Mouse (Mus musculus) forebrain, postnatal 0 days (tissue): ENCODE results near the gene Siae. TPM values are rescaled to one million over a fixed set of nuclear protein-coding genes. Genes with fewer than 3 reads are reported as not detected.

Experiments used
- ATAC-seq: fragments of 200-750 bp; cut with Nextera tagmentation; 2 replicates; pipeline ENCODE4 v1.8.0; 2017; ENCODE audit warnings: mild to moderate bottlenecking, moderate library complexity
- DNase-seq: peaks from one replicate; pipeline ENCODE4 v3.0.0-alpha.2; 2015
- H3K27ac ChIP-seq: fragments of 300-500 bp; sonication (generic); 2 replicates; pipeline ENCODE4 v1.5.1; 2014; ENCODE audit warnings: low read depth, mild to moderate bottlenecking, antibody characterized with exemption, low read length, moderate library complexity, mixed read lengths
- H3K27me3 ChIP-seq: fragments of 300-500 bp; sonication (generic); 2 replicates; pipeline ENCODE4 v1.6.1; 2014; ENCODE audit warnings: mild to moderate bottlenecking, low read length, mixed read lengths; ENCODE audit not compliant: insufficient read depth
- H3K36me3 ChIP-seq: fragments of 300-500 bp; sonication (generic); 2 replicates; pipeline ENCODE4 v1.6.1; 2014; ENCODE audit warnings: mild to moderate bottlenecking, moderate library complexity; ENCODE audit not compliant: insufficient read depth
- H3K4me1 ChIP-seq: fragments of 300-500 bp; sonication (generic); 2 replicates; pipeline ENCODE4 v1.6.1; 2014; ENCODE audit warnings: antibody characterized with exemption; ENCODE audit not compliant: insufficient read depth
- H3K4me2 ChIP-seq: fragments of 300-500 bp; sonication (generic); 2 replicates; pipeline ENCODE4 v1.6.1; 2014; ENCODE audit warnings: low read depth, mild to moderate bottlenecking, moderate library complexity
- H3K4me3 ChIP-seq: fragments of 300-500 bp; sonication (generic); 2 replicates; pipeline ENCODE4 v1.5.1; 2014; ENCODE audit warnings: low read depth, low read length, mixed read lengths
- H3K9ac ChIP-seq: fragments of 300-500 bp; sonication (generic); 2 replicates; pipeline ENCODE4 v1.6.1; 2014; ENCODE audit warnings: mild to moderate bottlenecking
- H3K9me3 ChIP-seq: fragments of 300-500 bp; sonication (generic); 2 replicates; pipeline ENCODE4 v1.6.1; 2016; ENCODE audit warnings: low read length
- CTCF ChIP-seq: sonication (generic); IDR thresholded peaks from 2 replicates; pipeline ENCODE4 v1.5.1; 2016; ENCODE audit warnings: antibody characterized with exemption, control low read depth, low read depth
- WGBS: fragments of 180-500 bp; shearing (Covaris S2); extraction: QIAGEN DNeasy Blood & Tissue Kit; methylation state at CpG from one replicate; pipeline ENCODE4 v1.1.7; 2014; 5-methylcytosine and 5-hydroxymethylcytosine counted together
- polyA plus RNA-seq: library from polyadenylated mRNA; unstranded; fragments of >200 nt; fragmentation: Nextera tagmentation; extraction: Ambion mirVana; gene quantifications from 2 replicates; pipeline ENCODE4 v1.2.1, GENCODE M21; 2015
- total RNA-seq: library from RNA; depleted of rRNA; stranded (reverse); fragments of >200 nt; gene quantifications from 2 replicates; pipeline ENCODE4 v1.2.3, GENCODE M21; 2014

Gene Siae
- total and polyA plus RNA-seq, 2 experiments from 2014 or later, result 13.7 to 13.8 TPM

GRCm38 (mm10) chr9:37656931-37657481 lies 101.5 kb downstream of the Siae start, which contains the start of gene Tbrg1:
Gene Tbrg1 (minus strand): TSS chr9:37657312.
- peak within 1 kb of the TSS; percentile 70 for H3K9ac ChIP-seq
- under 1% methylated on average over 36 of the region's 36 CpGs for WGBS
- no peak for TF ChIP-seq CTCF
- peaks cover 12% of the 10 kb centered on the region; the same call in 1 of the 2 replicates for H3K4me1 ChIP-seq
- H3K9me3 ChIP-seq, result no peaks in the 10 kb centered on the region
- no peaks in the 10 kb centered on the region for H3K27me3 ChIP-seq
- H3K36me3 ChIP-seq, result peaks cover 23% of the 10 kb centered on the region
- H3K4me3 ChIP-seq, result peak within 1 kb of the TSS; percentile 75
- H3K27ac ChIP-seq, result peak within 1 kb of the TSS; percentile 74
- ATAC-seq, result peak; percentile 95
- DNase-seq, result peak; percentile 81
- peak within 1 kb of the TSS; percentile 77 for H3K4me2 ChIP-seq

- no peak overlapping the region for H3K4me2 ChIP-seq
- H3K4me3 ChIP-seq, result no peak overlapping the region
These were observed 103.9 kb downstream of the Siae start for GRCm38 (mm10) chr9:37659413-37659812.

GRCm38 (mm10) chr9:37663210-37663609 lies 107.7 kb downstream of the Siae start:
- Histone ChIP-seq H3K4me3 (no peak overlapping the region), H3K27me3 (no peaks in the 10 kb centered on the region), H3K36me3 (no peaks in the 10 kb centered on the region), H3K9me3 (no peaks in the 10 kb centered on the region), H3K4me1 (no peaks in the 10 kb centered on the region), H3K27ac (no peak overlapping the region), H3K9ac (no peak overlapping the region), H3K4me2 (no peak overlapping the region)
- ATAC-seq (no peak), DNase-seq (no peak)
- 86% methylated on average over 1 of the region's 1 CpGs for WGBS
- no peak for TF ChIP-seq CTCF

More at GRCm38 (mm10) chr9:37659413-37659812, 103.9 kb downstream of the Siae start:
- DNase-seq (no peak), ATAC-seq (no peak)
- Histone ChIP-seq H3K9ac (no peak overlapping the region), H3K36me3 (no peaks in the 10 kb centered on the region), H3K27ac (no peak overlapping the region), H3K4me1 (peaks cover 12% of the 10 kb centered on the region; the same call in 1 of the 2 replicates), H3K27me3 (no peaks in the 10 kb centered on the region), H3K9me3 (no peaks in the 10 kb centered on the region)
- no peak for TF ChIP-seq CTCF
- 86% methylated on average over 6 of the region's 6 CpGs for WGBS

GRCm38 (mm10) chr9:37664604-37665003 lies 109.1 kb downstream of the Siae start:
- Histone ChIP-seq H3K36me3 (no peaks in the 10 kb centered on the region), H3K9me3 (no peaks in the 10 kb centered on the region), H3K27me3 (no peaks in the 10 kb centered on the region), H3K4me1 (no peaks in the 10 kb centered on the region), H3K4me2 (no peak overlapping the region), H3K4me3 (no peak overlapping the region), H3K9ac (no peak overlapping the region), H3K27ac (no peak overlapping the region)
- no peak for TF ChIP-seq CTCF
- DNase-seq (no peak), ATAC-seq (no peak)
- 83% methylated on average over 2 of the region's 2 CpGs for WGBS

- Histone ChIP-seq H3K4me2 (no peak overlapping the region), H3K27ac (no peak overlapping the region), H3K27me3 (no peaks in the 10 kb centered on the region), H3K9ac (no peak overlapping the region), H3K9me3 (no peaks in the 10 kb centered on the region), H3K4me3 (no peak overlapping the region), H3K36me3 (no peaks in the 10 kb centered on the region), H3K4me1 (no peaks in the 10 kb centered on the region)
- DNase-seq (no peak), ATAC-seq (no peak)
- 85% methylated on average over 7 of the region's 7 CpGs for WGBS
- no peak for TF ChIP-seq CTCF
These were observed 110.5 kb downstream of the Siae start for GRCm38 (mm10) chr9:37666045-37666444.

- Histone ChIP-seq H3K36me3 (no peaks in the 10 kb centered on the region), H3K27ac (no peak within 1 kb of the TSS), H3K9me3 (no peaks in the 10 kb centered on the region), H3K4me2 (no peak within 1 kb of the TSS), H3K9ac (no peak within 1 kb of the TSS), H3K4me1 (no peaks in the 10 kb centered on the region), H3K4me3 (no peak within 1 kb of the TSS), H3K27me3 (no peaks in the 10 kb centered on the region)
- no peak for TF ChIP-seq CTCF
- WGBS, result 47% methylated on average over 6 of the region's 6 CpGs
- DNase-seq (no peak), ATAC-seq (no peak)
These were observed 113.6 kb downstream of the Siae start, which contains the start of gene Panx3 for GRCm38 (mm10) chr9:37669115-37669514. Gene Panx3 (minus strand): TSS chr9:37669235.

- Histone ChIP-seq H3K9ac (no peak overlapping the region), H3K4me3 (no peak overlapping the region), H3K36me3 (no peaks in the 10 kb centered on the region), H3K4me2 (no peak overlapping the region), H3K27me3 (no peaks in the 10 kb centered on the region), H3K4me1 (no peaks in the 10 kb centered on the region), H3K27ac (no peak overlapping the region), H3K9me3 (no peaks in the 10 kb centered on the region)
- no peak for TF ChIP-seq CTCF
- DNase-seq (no peak), ATAC-seq (no peak)
- 82% methylated on average over 4 of the region's 4 CpGs for WGBS
These were observed 114.2 kb downstream of the Siae start for GRCm38 (mm10) chr9:37669678-37670077.
